Mouse (Mus musculus) lung, postnatal 0 days (tissue): ENCODE results near the gene Dagla.

Experiments used
- CTCF ChIP-seq: IDR thresholded peaks from 2 replicates; pipeline ENCODE4 v1.5.1; 2016; ENCODE audit warnings: antibody characterized with exemption, mild to moderate bottlenecking
- EP300 ChIP-seq: IDR thresholded peaks from 2 replicates; pipeline ENCODE4 v1.6.1; 2016; ENCODE audit warnings: antibody characterized with exemption, mild to moderate bottlenecking, control low read depth

- TF ChIP-seq CTCF: no peak
- no peak for TF ChIP-seq EP300
Measured at GRCm38 (mm10) chr19:10297041-10297503, 7.6 kb downstream of the Dagla start.
